Mouse (Mus musculus): Measurements from ENCODE around the gene Zic2. TPM values are rescaled to one million over a fixed set of nuclear protein-coding genes. Genes with fewer than 3 reads are reported as not detected.
"Not testable (repeated sequence)": the region's sequence is repeated elsewhere in the genome, so short reads cannot be mapped to it uniquely, and the experiment has no call there.

The Zic2 gene
- not detected in 2 replicates for total RNA-seq (2017)

GRCm38 (mm10) chr14:122474891-122475556 is at the start of gene Zic2:
Gene Zic2, plus strand, starts transcription at chr14:122475435.
- ATAC-seq (ENCODE audit: extremely low read depth, insufficient number of reproducible peaks, low FRiP score, poor library complexity, severe bottlenecking): no peak

DNA sequence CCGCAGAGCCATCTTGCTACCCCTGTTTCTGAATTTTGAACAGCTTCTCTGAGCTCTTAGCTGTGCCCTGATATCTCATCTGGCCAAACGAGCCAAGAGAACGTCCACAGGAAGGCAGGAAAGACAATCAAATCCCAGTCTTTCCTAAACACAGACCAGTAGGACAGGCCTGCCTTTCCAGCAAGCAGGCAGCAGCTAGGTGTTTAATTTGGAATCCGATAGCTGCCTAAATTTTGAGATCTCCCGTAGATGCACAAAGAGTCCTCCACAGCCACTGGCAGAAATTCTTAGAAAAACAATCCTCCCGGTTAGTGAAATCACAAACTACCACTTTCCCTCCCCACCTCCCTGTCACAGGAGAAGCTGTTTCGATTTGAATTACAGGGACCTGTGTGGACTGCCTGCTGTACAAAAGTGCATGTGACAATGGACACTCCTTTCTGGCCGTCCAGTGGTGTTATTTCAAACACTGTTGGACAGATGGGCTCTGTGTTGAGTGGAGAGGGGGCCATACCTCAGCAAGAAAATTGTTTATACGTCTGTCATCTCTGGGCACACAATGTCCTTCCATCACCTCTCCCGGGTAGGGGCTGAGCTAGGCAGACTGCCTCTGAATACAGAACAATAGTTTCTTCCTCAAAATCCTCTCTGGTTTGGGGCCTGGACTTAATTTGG is 48.6 kb upstream of the Zic2 start:
- no peak for ATAC-seq (ENCODE audit: extremely low read depth, insufficient number of reproducible peaks, low FRiP score, poor library complexity, severe bottlenecking)

- ATAC-seq (ENCODE audit: extremely low read depth, insufficient number of reproducible peaks, low FRiP score, poor library complexity, severe bottlenecking): no peak
These were observed 48.1 kb upstream of the Zic2 start for GRCm38 (mm10) chr14:122427204-122427560.

DNA sequence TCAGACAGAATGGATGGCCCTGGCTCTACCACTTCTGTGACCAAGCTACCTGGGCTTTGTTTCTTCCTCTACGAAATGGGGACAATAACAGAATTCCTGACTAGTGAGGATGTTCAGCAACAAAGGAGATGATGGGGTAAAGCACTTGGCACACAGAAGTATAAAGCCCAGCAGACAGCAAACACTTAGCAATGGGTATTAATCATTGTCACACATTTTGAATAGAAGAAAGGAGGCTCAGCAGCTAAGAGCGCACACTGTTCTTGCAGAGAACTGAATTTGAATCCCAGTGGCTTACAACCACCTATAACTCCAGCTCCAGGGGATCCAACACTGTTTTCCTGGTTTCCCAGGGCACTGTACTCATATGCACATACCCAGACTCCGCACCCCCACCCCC is 47.6 kb upstream of the Zic2 start:
- no peak for ATAC-seq (ENCODE audit: extremely low read depth, insufficient number of reproducible peaks, low FRiP score, poor library complexity, severe bottlenecking)

DNA sequence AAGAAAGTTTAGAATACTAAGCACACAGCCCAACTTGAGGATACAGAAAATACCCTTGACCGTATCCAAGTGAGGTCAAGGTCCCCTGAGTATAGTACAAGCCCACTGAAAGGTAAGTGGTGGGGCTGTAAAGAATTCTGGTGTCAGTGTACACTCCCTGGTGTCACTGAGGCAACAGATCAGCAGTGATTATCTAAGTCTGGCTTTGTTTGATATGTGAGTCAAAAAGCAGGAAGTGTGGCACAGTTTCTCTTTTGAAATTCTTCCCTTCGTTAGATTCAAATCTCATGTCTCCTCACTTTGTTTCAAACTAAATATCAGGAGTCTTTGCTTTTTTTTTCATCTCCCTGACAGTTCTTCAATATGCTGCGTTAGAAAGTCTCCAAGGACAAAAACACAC is 42.7 kb upstream of the Zic2 start:
- no peak for ATAC-seq (ENCODE audit: extremely low read depth, insufficient number of reproducible peaks, low FRiP score, poor library complexity, severe bottlenecking)

DNA sequence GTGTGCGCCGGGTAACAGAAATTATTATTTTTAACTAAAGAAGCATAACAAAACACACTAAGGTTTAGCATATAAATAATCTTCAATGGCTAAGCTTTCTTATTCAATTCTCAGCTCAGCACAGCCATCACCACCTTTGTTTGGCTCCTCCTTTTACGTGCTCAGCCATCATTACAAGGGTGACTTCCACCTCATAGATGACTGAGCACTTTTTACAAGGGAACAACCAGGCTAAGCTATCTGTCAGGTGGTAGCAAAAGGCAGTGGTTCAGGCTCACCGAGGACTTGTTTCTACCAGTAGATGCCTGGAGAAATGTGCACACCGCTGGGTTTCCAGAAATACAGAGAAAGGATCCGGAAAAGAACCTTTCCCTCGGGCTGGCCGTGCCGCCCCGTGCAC is 41.2 kb upstream of the Zic2 start:
- ATAC-seq (ENCODE audit: extremely low read depth, insufficient number of reproducible peaks, low FRiP score, poor library complexity, severe bottlenecking): no peak

DNA sequence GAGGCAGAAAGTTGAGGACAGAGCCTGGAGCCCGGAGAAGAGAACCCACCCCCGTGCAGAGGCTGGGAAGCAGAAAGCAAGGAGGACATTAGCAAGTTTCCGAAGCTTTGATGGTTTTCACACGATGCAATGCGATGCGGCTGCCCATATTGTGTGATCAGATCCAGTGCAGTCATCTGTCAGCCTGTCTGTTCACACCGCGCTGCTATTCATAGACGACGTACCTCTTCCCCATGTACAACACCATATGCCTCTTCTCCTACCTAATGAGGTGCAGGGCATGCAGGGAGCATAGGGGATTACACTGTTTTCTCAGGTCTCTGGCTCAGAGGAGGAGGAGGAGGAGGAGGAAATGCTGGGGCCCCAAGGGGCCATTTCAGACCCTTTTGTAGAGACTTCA is 38.4 kb upstream of the Zic2 start:
- ATAC-seq (ENCODE audit: extremely low read depth, insufficient number of reproducible peaks, low FRiP score, poor library complexity, severe bottlenecking): no peak

DNA sequence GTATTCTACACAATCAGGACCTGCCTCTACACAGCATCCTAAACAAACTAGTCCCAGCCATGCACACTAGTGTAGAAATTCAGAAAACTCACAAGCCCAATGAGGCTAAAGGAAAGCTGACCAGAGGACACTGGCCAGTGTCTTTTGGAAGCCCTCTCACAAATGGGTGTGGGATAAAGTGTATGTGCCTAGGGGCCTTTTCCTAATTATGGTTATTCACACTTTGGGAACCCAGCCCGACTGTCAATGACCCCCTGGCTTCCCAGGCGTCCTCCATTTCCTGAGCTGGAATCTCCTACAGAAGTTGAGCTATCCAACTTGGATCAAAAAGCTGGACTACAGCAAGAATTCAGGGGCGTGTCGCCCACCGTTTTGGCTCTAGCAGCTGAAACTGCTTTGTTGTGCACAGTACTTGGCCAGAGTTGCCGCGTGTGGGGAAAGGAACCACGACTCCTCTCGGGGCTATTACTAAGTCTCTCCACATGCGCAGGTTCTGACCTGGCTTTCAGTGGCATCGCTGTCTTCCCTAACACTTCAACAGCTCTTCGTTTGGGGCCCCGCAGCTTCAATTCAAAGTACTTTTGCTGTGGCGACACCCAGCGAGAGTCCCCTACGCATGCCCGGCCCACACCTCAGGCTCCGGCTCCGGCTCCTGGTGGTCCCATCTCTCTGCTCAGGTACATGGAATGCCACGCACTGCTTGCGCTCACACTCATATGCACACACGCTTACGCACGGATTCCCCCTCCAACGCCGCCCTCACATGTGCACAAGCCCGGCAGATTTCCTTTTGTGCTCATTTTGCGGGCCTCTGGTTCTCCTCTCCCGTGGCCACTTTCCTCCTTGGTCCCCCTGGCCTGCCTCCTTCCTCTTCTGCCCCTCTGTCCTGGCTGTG is 25.4 kb upstream of the Zic2 start:
- ATAC-seq (ENCODE audit: extremely low read depth, insufficient number of reproducible peaks, low FRiP score, poor library complexity, severe bottlenecking): no peak

- no peak for ATAC-seq (ENCODE audit: extremely low read depth, insufficient number of reproducible peaks, low FRiP score, poor library complexity, severe bottlenecking)
These were observed 24.5 kb upstream of the Zic2 start, which contains the start of gene Gm5089 for GRCm38 (mm10) chr14:122450496-122451382. Gene Gm5089, minus strand, starts transcription at chr14:122451115.

DNA sequence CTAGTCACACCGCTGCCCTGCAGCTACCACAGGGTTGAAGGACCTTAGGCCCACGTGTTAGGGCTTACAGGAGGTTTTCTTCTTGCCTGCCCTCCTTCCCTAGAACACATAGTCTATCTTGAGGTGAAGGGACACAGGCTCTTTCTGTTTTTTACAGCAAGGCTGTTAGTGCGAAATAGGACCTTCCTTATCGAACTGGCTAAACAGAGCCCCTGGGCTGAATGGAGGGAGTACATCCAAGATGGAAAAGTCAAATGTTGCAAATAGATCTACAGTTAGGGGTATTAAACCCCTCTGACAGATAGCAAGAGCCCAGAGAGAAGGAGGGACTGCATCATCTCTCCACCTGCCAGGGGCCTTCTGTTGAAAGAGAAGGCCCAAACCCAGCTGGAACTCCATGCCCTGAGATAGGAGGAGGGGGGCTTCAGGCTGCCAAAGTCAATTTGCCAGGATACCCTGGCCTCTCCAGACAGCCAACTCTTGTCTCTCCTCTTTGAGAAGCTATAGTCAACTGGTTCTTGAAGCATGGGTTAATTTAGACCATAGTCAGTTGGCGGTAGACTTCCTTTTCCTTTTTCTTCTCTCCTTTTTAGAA is 23.6 kb upstream of the Zic2 start:
- ATAC-seq (ENCODE audit: extremely low read depth, insufficient number of reproducible peaks, low FRiP score, poor library complexity, severe bottlenecking): no peak

- no peak for ATAC-seq (ENCODE audit: extremely low read depth, insufficient number of reproducible peaks, low FRiP score, poor library complexity, severe bottlenecking)
These were observed 22.4 kb upstream of the Zic2 start for GRCm38 (mm10) chr14:122452701-122453387.

DNA sequence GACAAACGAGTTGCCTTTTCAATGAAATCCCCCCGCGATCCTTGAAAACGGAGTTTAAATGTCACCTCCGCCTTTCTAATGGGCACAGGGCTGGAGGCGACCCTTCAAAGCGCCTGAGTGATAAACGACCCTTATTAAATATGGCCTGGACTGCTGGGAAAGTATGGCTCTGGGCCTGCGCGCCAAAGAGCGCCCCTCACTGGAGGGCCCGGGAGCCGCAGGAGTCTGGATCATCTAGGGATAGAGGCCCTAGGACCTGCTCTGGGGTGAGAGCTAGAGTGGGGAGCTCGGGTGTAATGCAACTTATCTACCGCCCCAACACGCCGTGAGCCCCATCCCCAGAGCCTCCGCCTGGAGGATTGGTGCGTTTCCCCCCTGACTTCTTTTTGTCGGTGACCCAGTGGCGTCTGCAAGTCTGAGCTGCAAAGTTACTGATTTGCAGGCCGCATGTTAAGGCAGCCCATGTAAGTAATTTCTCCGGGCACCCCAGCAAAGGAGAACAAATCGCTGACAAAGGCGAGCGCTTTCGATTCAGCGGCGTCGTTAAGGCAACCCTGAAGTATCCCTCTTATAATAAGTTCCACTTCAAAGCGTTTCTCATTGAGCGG is 21.7 kb upstream of the Zic2 start:
- ATAC-seq (ENCODE audit: extremely low read depth, insufficient number of reproducible peaks, low FRiP score, poor library complexity, severe bottlenecking): no peak

GRCm38 (mm10) chr14:122453996-122454738 is 21.1 kb upstream of the Zic2 start:
- ATAC-seq (ENCODE audit: extremely low read depth, insufficient number of reproducible peaks, low FRiP score, poor library complexity, severe bottlenecking): no peak

- no peak for ATAC-seq (ENCODE audit: extremely low read depth, insufficient number of reproducible peaks, low FRiP score, poor library complexity, severe bottlenecking)
These were observed 20.2 kb upstream of the Zic2 start for GRCm38 (mm10) chr14:122454901-122455561.

GRCm38 (mm10) chr14:122455562-122455958 is 19.7 kb upstream of the Zic2 start:
- ATAC-seq (ENCODE audit: extremely low read depth, insufficient number of reproducible peaks, low FRiP score, poor library complexity, severe bottlenecking): no peak

GRCm38 (mm10) chr14:122459332-122459731 is 15.9 kb upstream of the Zic2 start:
- not testable (repeated sequence) for ATAC-seq (ENCODE audit: extremely low read depth, insufficient number of reproducible peaks, low FRiP score, poor library complexity, severe bottlenecking)
